Mouse (Mus musculus) frontal cortex, postnatal 10 days (tissue): Measurements from ENCODE around the gene Spaca3.

Experiments
- DNase-seq, 2 experiments: peaks; one replicate each; pipeline ENCODE4 v3.0.0; 2022; ENCODE audit warnings: low spot score in 2 of 2, mixed read lengths in 1 of 2

The Spaca3 gene

DNA sequence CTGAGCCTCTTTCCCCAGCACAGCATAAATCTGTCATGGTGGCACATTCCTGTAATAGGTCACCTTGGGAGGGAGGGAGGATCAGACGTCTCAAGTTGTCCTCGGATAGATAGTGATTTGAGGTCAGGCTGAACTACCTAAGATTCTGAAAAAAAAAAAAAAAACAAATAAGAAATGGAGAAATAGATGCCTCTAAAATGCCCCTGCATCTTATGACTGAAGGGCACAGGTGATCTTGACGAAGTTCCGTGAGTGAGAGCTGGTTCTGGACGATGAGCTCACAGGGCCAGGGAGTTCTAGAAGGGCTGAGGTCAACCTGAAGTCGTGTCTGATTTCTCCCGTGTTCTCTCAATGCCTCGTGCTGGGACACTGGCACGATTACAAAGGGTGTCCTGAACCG, at the start of gene Spaca3:
Spaca3 (plus strand) TSS at position 301 of the 400 bp plus-strand sequence.
- DNase-seq: no peak

DNA sequence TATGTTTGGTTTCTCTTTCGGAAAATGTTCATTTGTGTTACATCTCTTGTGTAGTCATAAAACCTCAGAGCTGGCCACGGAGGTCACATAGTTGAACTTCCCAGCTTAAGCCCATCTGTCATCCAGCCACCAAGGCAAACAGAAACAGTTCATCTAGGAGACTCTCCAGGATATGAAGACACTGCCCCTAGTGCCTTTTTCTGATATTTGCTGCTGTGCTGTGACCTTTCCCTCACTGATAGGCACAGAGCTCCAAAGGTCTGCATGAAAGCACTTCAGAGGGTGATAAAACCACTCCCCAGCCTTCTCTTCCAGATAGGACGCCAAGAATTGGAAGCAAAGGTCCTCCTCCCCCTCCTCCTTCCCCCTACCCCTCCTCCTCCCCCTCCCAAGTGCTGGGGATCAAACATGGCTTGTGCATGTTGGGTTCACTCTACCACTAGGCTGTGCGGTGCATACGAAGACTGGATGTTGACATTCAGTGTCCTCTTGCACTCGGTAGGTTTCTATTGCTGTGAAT, 49.6 kb upstream of the Spaca3 start:
- no peak for DNase-seq

DNA sequence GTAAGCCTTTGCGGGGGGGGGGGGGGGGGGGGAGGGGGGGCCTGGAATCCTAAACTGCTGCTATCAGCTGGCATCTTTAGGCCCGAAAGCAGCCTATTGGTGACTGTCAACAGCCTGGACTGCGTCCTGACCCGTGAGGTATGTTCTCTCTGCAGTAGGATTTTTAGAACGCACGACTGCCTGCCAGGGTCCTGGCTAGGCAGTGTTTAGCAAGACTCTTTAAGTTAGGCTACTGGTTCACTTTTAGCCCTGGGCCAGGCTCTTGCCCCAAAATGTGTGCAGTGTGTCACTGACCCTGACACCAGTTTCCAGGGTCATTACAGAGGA, 48.5 kb upstream of the Spaca3 start:
- DNase-seq: no peak

DNA sequence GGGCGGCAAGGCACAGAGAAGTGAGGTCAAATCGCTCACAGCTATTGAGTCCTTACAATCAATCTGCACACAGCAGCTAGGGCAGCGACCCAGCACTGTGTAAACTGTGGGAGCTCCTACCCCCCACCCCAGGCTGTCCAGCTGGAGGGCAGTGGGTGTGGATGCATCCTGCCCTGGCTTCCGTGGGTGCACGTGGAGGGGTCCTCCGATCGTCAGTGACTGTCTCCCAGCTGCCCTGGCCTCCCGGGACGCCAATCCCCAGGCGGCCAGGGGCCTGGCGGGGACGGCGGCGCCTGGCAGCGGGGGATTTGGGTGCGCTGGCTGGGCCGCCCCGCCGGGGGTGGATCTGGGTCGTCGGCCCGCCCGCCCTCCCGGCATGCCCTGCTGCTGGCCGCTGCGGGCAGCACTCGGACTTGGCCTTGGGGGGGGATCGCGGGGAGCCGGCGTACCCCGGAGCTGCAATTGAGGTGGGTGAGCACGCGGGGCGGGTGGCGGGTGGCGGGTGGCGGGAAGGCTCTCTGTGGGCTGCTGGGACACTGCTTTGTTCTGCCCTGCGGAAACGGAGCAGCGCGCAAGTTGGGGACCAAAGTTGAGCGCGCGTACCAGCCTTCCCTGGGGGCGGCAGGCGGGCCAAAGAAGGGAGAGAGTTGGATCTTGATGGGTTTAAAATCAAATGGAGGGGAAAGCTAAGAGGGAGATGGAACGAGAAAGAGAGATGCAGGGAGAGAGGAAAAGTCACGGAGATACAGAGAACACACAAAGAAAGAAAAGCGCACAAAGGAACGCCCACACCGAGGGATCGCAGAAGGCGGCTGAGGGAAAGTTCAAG, 48.0 kb upstream of the Spaca3 start, which contains the start of gene Tmem98:
Tmem98 (plus strand) TSS at position 183 of the 829 bp plus-strand sequence.
- no peak for DNase-seq

- no peak for DNase-seq
Observed at GRCm38 (mm10) chr11:80811156-80811555, 47.0 kb upstream of the Spaca3 start.

DNA sequence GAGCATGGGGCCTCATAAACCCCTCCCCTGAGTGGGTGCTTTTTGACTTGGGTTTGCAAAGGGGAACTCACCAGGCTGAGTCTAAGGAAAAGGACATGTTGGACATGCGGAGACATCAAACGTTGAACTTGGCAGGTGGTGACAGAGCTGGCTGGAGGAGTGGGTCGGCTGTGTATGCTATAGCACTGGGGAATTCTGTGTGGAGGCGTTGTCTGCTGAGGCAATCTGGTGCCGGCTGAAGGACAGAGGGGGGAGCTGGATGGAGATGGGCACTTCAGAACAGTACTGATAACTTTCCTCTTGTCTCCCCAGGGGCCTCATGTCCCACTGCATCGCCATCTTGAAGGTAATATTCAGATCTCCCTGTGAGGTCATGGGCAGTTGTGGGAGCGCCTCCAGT, 42.8 kb upstream of the Spaca3 start:
- no peak for DNase-seq

GRCm38 (mm10) chr11:80818060-80818697, 40.0 kb upstream of the Spaca3 start:
- peak; percentile 54 to 57 for DNase-seq

- no peak for DNase-seq
Observed at GRCm38 (mm10) chr11:80820085-80820484, 38.1 kb upstream of the Spaca3 start.

DNA sequence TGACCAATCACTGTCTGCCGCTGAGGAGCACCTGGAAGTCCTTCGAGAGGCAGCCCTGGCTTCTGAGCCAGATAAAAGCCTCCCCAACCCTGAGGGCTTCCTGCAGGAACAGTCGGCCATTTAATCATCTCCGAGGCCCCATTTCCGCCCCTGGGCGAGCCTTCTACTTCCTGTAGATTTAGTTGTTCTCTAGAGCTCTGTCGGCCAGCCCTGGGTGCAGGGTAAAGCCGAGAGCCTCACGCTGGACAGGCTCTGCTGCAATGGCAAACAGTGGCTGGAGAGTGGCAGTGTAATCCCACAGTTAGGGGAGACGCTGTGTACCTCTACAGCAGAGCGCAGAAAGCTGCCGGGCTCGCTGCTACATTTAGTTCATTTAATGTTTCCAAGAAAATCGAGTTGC, 36.9 kb upstream of the Spaca3 start:
- DNase-seq: peak in 1 of 2 experiments; percentile 48

DNA sequence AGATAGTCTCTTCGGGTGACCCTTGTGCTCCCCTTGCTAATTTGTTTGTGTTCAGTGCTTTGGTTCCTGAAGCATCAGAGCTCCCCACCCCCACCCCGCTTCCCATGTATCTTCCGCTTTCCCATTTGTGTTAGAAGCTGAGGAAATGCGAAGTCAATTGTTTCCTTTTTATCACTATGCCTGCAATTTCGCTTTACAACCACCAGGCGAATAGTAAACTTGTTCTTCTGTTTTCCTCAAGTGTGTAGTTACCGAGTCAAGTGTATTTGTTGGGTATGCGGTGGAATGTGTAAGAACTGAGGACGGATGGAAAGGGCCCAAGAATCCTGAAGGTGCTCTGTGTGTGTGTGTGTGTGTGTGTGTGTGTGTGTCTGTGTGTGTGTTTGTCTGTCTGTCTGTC, 36.4 kb upstream of the Spaca3 start:
- no peak for DNase-seq

DNA sequence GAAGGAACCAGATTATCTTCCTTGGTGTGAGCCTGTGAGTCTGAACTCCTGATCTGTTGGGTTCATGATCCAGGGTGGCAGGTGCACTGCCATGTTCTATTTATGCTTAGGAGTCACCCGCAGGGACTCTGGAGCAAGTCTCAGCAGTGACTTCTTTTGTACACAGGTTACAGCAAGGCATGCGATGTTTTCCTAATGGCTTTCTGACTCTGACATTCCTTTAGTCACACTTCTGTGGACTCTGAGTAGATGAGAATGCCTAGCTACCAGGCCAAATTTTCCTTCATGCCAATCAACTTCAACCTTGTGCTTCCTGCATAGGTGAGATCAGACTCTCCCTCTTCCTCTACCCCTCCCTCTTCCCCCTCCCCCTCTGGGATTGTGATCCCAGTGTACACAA, 22.8 kb upstream of the Spaca3 start:
- DNase-seq: no peak

GRCm38 (mm10) chr11:80835841-80836240, 22.3 kb upstream of the Spaca3 start:
- DNase-seq: no peak

- no peak for DNase-seq
Observed at GRCm38 (mm10) chr11:80838724-80839123, 19.4 kb upstream of the Spaca3 start.

- DNase-seq: no peak
Observed at GRCm38 (mm10) chr11:80843435-80843834, 14.7 kb upstream of the Spaca3 start.

- DNase-seq: no peak
Observed at GRCm38 (mm10) chr11:80845486-80845885, 12.7 kb upstream of the Spaca3 start.

- DNase-seq: no peak
Observed at GRCm38 (mm10) chr11:80846115-80846514, 12.1 kb upstream of the Spaca3 start.

GRCm38 (mm10) chr11:80848131-80848530, 10.0 kb upstream of the Spaca3 start:
- DNase-seq: no peak

- no peak for DNase-seq
Observed at GRCm38 (mm10) chr11:80851859-80852258, 6.3 kb upstream of the Spaca3 start.

- DNase-seq: peak in 1 of 2 experiments; percentile 26
Observed at GRCm38 (mm10) chr11:80853014-80853413, 5.2 kb upstream of the Spaca3 start.

DNA sequence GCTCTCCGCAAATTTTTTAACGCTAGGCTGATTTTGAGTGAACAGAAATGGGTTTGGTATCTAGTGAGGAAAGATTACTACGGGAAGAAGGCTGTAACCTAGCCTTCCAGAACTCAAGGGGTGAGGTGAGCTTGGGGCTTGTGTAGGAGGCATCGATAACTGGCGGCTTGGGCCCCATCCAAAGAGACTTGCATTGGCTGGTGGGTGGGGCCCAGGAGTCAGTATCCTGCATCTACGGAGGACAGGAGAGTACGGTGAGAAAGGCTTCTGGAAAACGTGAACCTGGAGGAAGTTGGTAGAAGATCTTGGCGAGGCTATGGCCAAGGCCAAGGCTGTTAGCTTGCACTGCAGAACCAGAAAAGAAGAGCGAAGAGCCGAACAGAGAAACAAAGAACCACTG, 3.7 kb upstream of the Spaca3 start:
- no peak for DNase-seq

- DNase-seq: no peak
Observed at GRCm38 (mm10) chr11:80854908-80855307, 3.3 kb upstream of the Spaca3 start.

DNA sequence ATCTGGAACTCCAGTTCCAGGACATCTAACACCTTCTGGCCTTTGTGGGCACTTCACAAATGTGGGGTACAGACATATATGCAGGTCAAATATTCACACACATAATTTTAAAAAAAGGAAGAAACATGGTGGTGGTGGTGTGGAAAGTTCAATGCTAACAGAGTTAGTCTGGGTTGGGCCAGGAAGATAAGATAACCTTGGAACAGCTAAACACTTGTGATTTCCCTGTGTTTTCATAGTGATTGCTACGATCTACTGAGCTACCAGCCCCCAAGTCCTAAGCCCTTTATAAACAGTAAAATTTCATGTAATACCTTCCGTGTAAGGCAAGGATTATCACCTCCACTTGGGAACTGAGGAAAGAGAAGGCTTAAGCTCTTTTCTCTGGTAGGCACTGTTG, 1.3 kb upstream of the Spaca3 start:
- no peak for DNase-seq

- DNase-seq: no peak
Observed at GRCm38 (mm10) chr11:80862941-80863340, 4.8 kb downstream of the Spaca3 start.
